Mouse (Mus musculus) midbrain, embryonic 15.5 days (tissue): ENCODE measurements at regions not wholly inside any gene's neighbourhood (a gene's known extent, or its start where the extent isn't known, plus 50 kb on each side); places are given as distances from the start of the nearest gene placed in this dataset.

Experiments used
- ATAC-seq: fragments of 200-750 bp; cut with Nextera tagmentation; replicated peaks from 2 replicates; pipeline ENCODE4 v1.8.0; 2017; ENCODE audit warnings: moderate TSS enrichment
- H3K27ac ChIP-seq: fragments of 300-500 bp; sonication (generic); 2 replicates; pipeline ENCODE4 v1.5.1; 2015; ENCODE audit warnings: mild to moderate bottlenecking, inconsistent platforms
- H3K27me3 ChIP-seq: fragments of 300-500 bp; sonication (generic); replicated peaks from 2 replicates; pipeline ENCODE4 v1.6.1; 2015; ENCODE audit warnings: inconsistent platforms
- H3K36me3 ChIP-seq: fragments of 300-500 bp; sonication (generic); replicated peaks from 2 replicates; pipeline ENCODE4 v1.6.1; 2015; ENCODE audit warnings: inconsistent platforms
- H3K4me1 ChIP-seq: fragments of 300-500 bp; sonication (generic); 2 replicates; pipeline ENCODE4 v1.6.1; 2015; ENCODE audit warnings: inconsistent platforms
- H3K4me2 ChIP-seq: fragments of 300-500 bp; sonication (generic); 2 replicates; pipeline ENCODE4 v1.6.1; 2015; ENCODE audit warnings: inconsistent platforms, mild to moderate bottlenecking, moderate library complexity
- H3K4me3 ChIP-seq: fragments of 300-500 bp; sonication (generic); 2 replicates; pipeline ENCODE4 v1.5.1; 2015; ENCODE audit warnings: mild to moderate bottlenecking, inconsistent platforms
- H3K9ac ChIP-seq: fragments of 300-500 bp; sonication (generic); 2 replicates; pipeline ENCODE4 v1.6.1; 2015; ENCODE audit warnings: mild to moderate bottlenecking, inconsistent platforms
- H3K9me3 ChIP-seq: fragments of 300-500 bp; sonication (generic); 2 replicates; pipeline ENCODE4 v1.6.1; 2016; ENCODE audit warnings: inconsistent platforms
- WGBS: fragments of 180-500 bp; shearing (Covaris S2); methylation state at CpG from one replicate; pipeline ENCODE4 v1.1.7; 2015; ENCODE audit warnings: mixed read lengths; 5-methylcytosine and 5-hydroxymethylcytosine counted together

- peak; percentile 82 for ATAC-seq
- no peak overlapping the region for H3K4me2 ChIP-seq
- no peak overlapping the region for H3K9ac ChIP-seq
- H3K9me3 ChIP-seq = no peaks in the 10 kb centered on the region
- H3K27me3 ChIP-seq = no peaks in the 10 kb centered on the region
- H3K4me1 ChIP-seq = no peaks in the 10 kb centered on the region
- WGBS = 75% methylated on average over 4 of the region's 4 CpGs
- H3K4me3 ChIP-seq = no peak overlapping the region
- H3K27ac ChIP-seq = no peak overlapping the region
- no peaks in the 10 kb centered on the region for H3K36me3 ChIP-seq
Measured at GRCm38 (mm10) chr12:39830530-39830929, 207.3 kb downstream of the Arl4a start.

- no peaks in the 10 kb centered on the region for H3K27me3 ChIP-seq
- H3K4me2 ChIP-seq = no peak overlapping the region
- no peak overlapping the region for H3K9ac ChIP-seq
- no peaks in the 10 kb centered on the region for H3K9me3 ChIP-seq
- no peak overlapping the region for H3K27ac ChIP-seq
- WGBS = 80% methylated on average over 3 of the region's 3 CpGs
- ATAC-seq = no peak
- no peaks in the 10 kb centered on the region for H3K4me1 ChIP-seq
- H3K36me3 ChIP-seq = no peaks in the 10 kb centered on the region
- H3K4me3 ChIP-seq = no peak overlapping the region
Measured at GRCm38 (mm10) chr12:39822671-39823070, 215.2 kb downstream of the Arl4a start.

GRCm38 (mm10) chr12:39801536-39801935 is 236.3 kb downstream of the Arl4a start:
- H3K27me3 ChIP-seq = no peaks in the 10 kb centered on the region
- 47% methylated on average over 4 of the region's 4 CpGs for WGBS
- H3K36me3 ChIP-seq = no peaks in the 10 kb centered on the region
- no peak overlapping the region for H3K4me3 ChIP-seq
- no peak for ATAC-seq
- peaks cover 10% of the 10 kb centered on the region; the same call in 1 of the 2 replicates for H3K4me1 ChIP-seq
- no peaks in the 10 kb centered on the region for H3K9me3 ChIP-seq
- no peak overlapping the region for H3K27ac ChIP-seq
- H3K9ac ChIP-seq = no peak overlapping the region
- no peak overlapping the region for H3K4me2 ChIP-seq

GRCm38 (mm10) chr12:39797843-39798242 is 240.0 kb downstream of the Arl4a start:
- H3K9ac ChIP-seq = no peak overlapping the region
- H3K36me3 ChIP-seq = no peaks in the 10 kb centered on the region
- peak; percentile 76 for ATAC-seq
- peaks cover 10% of the 10 kb centered on the region; the same call in 1 of the 2 replicates for H3K4me1 ChIP-seq
- no peak overlapping the region for H3K4me2 ChIP-seq
- no peaks in the 10 kb centered on the region for H3K27me3 ChIP-seq
- no peak overlapping the region for H3K4me3 ChIP-seq
- 62% methylated on average over 2 of the region's 2 CpGs for WGBS
- no peak overlapping the region for H3K27ac ChIP-seq
- no peaks in the 10 kb centered on the region for H3K9me3 ChIP-seq

GRCm38 (mm10) chr12:39796939-39797338 is 240.9 kb downstream of the Arl4a start:
- Histone ChIP-seq H3K27ac (no peak overlapping the region), H3K4me3 (no peak overlapping the region), H3K9ac (no peak overlapping the region), H3K9me3 (no peaks in the 10 kb centered on the region), H3K27me3 (no peaks in the 10 kb centered on the region), H3K36me3 (no peaks in the 10 kb centered on the region), H3K4me2 (no peak overlapping the region), H3K4me1 (peaks cover 10% of the 10 kb centered on the region; the same call in 1 of the 2 replicates)
- no peak for ATAC-seq
- WGBS = 63% methylated on average over 3 of the region's 3 CpGs

- no peak for ATAC-seq
- no peaks in the 10 kb centered on the region for H3K4me1 ChIP-seq
- no peak overlapping the region for H3K27ac ChIP-seq
- no peak overlapping the region for H3K9ac ChIP-seq
- 92% methylated on average over 3 of the region's 3 CpGs for WGBS
- no peaks in the 10 kb centered on the region for H3K36me3 ChIP-seq
- H3K4me3 ChIP-seq = no peak overlapping the region
- no peak overlapping the region for H3K4me2 ChIP-seq
- no peaks in the 10 kb centered on the region for H3K27me3 ChIP-seq
- no peaks in the 10 kb centered on the region for H3K9me3 ChIP-seq
Measured at GRCm38 (mm10) chr12:39785026-39785425, 252.8 kb downstream of the Arl4a start.

- WGBS = 90% methylated on average over 3 of the region's 3 CpGs
- Histone ChIP-seq H3K27me3 (no peaks in the 10 kb centered on the region), H3K36me3 (no peaks in the 10 kb centered on the region), H3K27ac (no peak overlapping the region), H3K4me3 (no peak overlapping the region), H3K4me2 (no peak overlapping the region), H3K9me3 (no peaks in the 10 kb centered on the region), H3K9ac (no peak overlapping the region), H3K4me1 (no peaks in the 10 kb centered on the region)
- ATAC-seq = no peak
Measured at GRCm38 (mm10) chr12:39784532-39784931, 253.3 kb downstream of the Arl4a start.

- Histone ChIP-seq H3K9me3 (no peaks in the 10 kb centered on the region), H3K27ac (no peak overlapping the region), H3K27me3 (no peaks in the 10 kb centered on the region), H3K4me1 (no peaks in the 10 kb centered on the region), H3K9ac (no peak overlapping the region), H3K4me3 (no peak overlapping the region), H3K36me3 (no peaks in the 10 kb centered on the region), H3K4me2 (no peak overlapping the region)
- no peak for ATAC-seq
- 95% methylated on average over 3 of the region's 3 CpGs for WGBS
Measured at GRCm38 (mm10) chr12:39776173-39776572, 261.7 kb downstream of the Arl4a start.

GRCm38 (mm10) chr12:39766988-39767387 is 270.8 kb downstream of the Arl4a start:
- no peak for ATAC-seq
- no peaks in the 10 kb centered on the region for H3K36me3 ChIP-seq
- H3K4me1 ChIP-seq = no peaks in the 10 kb centered on the region
- no peak overlapping the region for H3K4me2 ChIP-seq
- H3K27me3 ChIP-seq = no peaks in the 10 kb centered on the region
- H3K27ac ChIP-seq = no peak overlapping the region
- WGBS = 73% methylated on average over 11 of the region's 11 CpGs
- no peak overlapping the region for H3K4me3 ChIP-seq
- H3K9ac ChIP-seq = no peak overlapping the region
- H3K9me3 ChIP-seq = no peaks in the 10 kb centered on the region

GRCm38 (mm10) chr12:39763529-39763928 is 274.3 kb downstream of the Arl4a start:
- H3K4me1 ChIP-seq = no peaks in the 10 kb centered on the region
- H3K4me2 ChIP-seq = no peak overlapping the region
- WGBS = 79% methylated on average over 3 of the region's 3 CpGs
- H3K9me3 ChIP-seq = no peaks in the 10 kb centered on the region
- H3K36me3 ChIP-seq = no peaks in the 10 kb centered on the region
- no peak for ATAC-seq
- no peak overlapping the region for H3K4me3 ChIP-seq
- H3K27me3 ChIP-seq = no peaks in the 10 kb centered on the region
- H3K27ac ChIP-seq = no peak overlapping the region
- no peak overlapping the region for H3K9ac ChIP-seq

GRCm38 (mm10) chr12:39761946-39762345 is 275.9 kb downstream of the Arl4a start:
- H3K27ac ChIP-seq = no peak overlapping the region
- no peak overlapping the region for H3K4me3 ChIP-seq
- no peaks in the 10 kb centered on the region for H3K36me3 ChIP-seq
- no peaks in the 10 kb centered on the region for H3K4me1 ChIP-seq
- no peaks in the 10 kb centered on the region for H3K9me3 ChIP-seq
- no peak for ATAC-seq
- no peak overlapping the region for H3K4me2 ChIP-seq
- H3K9ac ChIP-seq = no peak overlapping the region
- H3K27me3 ChIP-seq = no peaks in the 10 kb centered on the region
- WGBS = 82% methylated on average over 5 of the region's 5 CpGs

GRCm38 (mm10) chr12:39761326-39761725 is 276.5 kb downstream of the Arl4a start:
- ATAC-seq = no peak
- H3K9me3 ChIP-seq = no peaks in the 10 kb centered on the region
- H3K27me3 ChIP-seq = no peaks in the 10 kb centered on the region
- H3K9ac ChIP-seq = no peak overlapping the region
- H3K4me3 ChIP-seq = no peak overlapping the region
- no peaks in the 10 kb centered on the region for H3K36me3 ChIP-seq
- 88% methylated on average over 1 of the region's 1 CpGs for WGBS
- no peaks in the 10 kb centered on the region for H3K4me1 ChIP-seq
- H3K4me2 ChIP-seq = no peak overlapping the region
- no peak overlapping the region for H3K27ac ChIP-seq

GRCm38 (mm10) chr12:39757975-39758374 is 279.9 kb downstream of the Arl4a start:
- Histone ChIP-seq H3K4me3 (no peak overlapping the region), H3K27ac (no peak overlapping the region), H3K9me3 (no peaks in the 10 kb centered on the region), H3K4me1 (no peaks in the 10 kb centered on the region), H3K4me2 (no peak overlapping the region), H3K9ac (no peak overlapping the region), H3K27me3 (no peaks in the 10 kb centered on the region), H3K36me3 (no peaks in the 10 kb centered on the region)
- ATAC-seq = no peak

GRCm38 (mm10) chr12:39751850-39752249 is 286.0 kb downstream of the Arl4a start:
- no peaks in the 10 kb centered on the region for H3K4me1 ChIP-seq
- no peak overlapping the region for H3K4me3 ChIP-seq
- no peaks in the 10 kb centered on the region for H3K27me3 ChIP-seq
- no peaks in the 10 kb centered on the region for H3K9me3 ChIP-seq
- no peak overlapping the region for H3K4me2 ChIP-seq
- no peak overlapping the region for H3K9ac ChIP-seq
- no peak for ATAC-seq
- H3K36me3 ChIP-seq = no peaks in the 10 kb centered on the region
- no peak overlapping the region for H3K27ac ChIP-seq
- WGBS = 90% methylated on average over 5 of the region's 5 CpGs
